In the genomic region with DNA sequence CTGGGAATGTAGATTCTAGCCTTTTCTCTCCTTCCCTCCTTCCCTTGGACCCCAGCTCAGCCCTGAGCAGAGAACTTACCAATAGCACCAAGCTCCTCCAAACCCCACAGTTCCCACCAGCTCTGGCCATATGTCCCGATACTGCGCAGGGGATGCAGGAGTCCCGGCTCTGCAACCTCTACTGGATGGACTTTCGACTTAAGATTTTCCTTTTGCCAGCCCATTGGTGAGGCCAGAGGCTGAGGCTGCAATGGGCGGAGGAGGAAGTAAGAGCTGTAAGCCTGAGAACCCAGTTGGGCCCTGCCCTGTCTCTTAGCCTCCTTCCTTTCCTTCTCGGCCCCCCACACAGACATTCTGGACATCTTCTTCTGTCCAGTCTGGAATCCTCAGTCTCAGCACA, we compare ENCODE assay signal across 33 mouse cellular contexts. TPM values are rescaled to one million over a fixed set of nuclear protein-coding genes. Genes with fewer than 3 reads are reported as not detected.
DNase-seq lines count a peak whose midpoint lies in the region; ATAC-seq lines count a peak whose summit lies in the region.
"Had no signal": no experiment of that assay in that cellular context is flagged by ENCODE, and none has a peak within 500 bp of the region (broad histone marks: within the 10 kb centered on the region; RNA-seq: fewer than 3 reads in every experiment).

No protein-coding gene starts in this region.

- H3K4me2 ChIP-seq in intestine, embryonic 16.5 days (ENCODE audit: low read depth, low read length) = peak overlapping the region; percentile 30
- no peak overlapping the region for H3K4me2 ChIP-seq in stomach, embryonic 16.5 days (ENCODE audit: low read depth, low read length)
- H3K4me2 ChIP-seq in liver, embryonic 11.5 days = no peak overlapping the region
- H3K4me2 ChIP-seq: embryonic facial prominence, embryonic 13.5 days; forebrain, embryonic 12.5 days; forebrain, embryonic 15.5 days; heart, embryonic 12.5 days; heart, embryonic 15.5 days; hindbrain, embryonic 13.5 days had no signal

- H3K4me3 ChIP-seq in intestine, embryonic 16.5 days (ENCODE audit: low read length) = peak overlapping the region; percentile 17
- H3K4me3 ChIP-seq in stomach, embryonic 16.5 days (replicated peaks; ENCODE audit: low read length) = no peak overlapping the region
- H3K4me3 ChIP-seq in liver, embryonic 11.5 days (ENCODE audit: low read depth, low read length) = no peak overlapping the region
- H3K4me3 ChIP-seq: embryonic facial prominence, embryonic 10.5 days; embryonic facial prominence, embryonic 13.5 days; erythroblast, embryonic 14.5 days; forebrain, embryonic 12.5 days; forebrain, embryonic 15.5 days; heart, embryonic 12.5 days; heart, embryonic 15.5 days; hindbrain, embryonic 10.5 days; hindbrain, embryonic 13.5 days had no signal

- H3K27me3 ChIP-seq in intestine, embryonic 16.5 days (replicated peaks; ENCODE audit: control insufficient read depth, insufficient read depth, low read length) = no peaks in the 10 kb centered on the region
- no peaks in the 10 kb centered on the region for H3K27me3 ChIP-seq in stomach, embryonic 16.5 days (ENCODE audit: control insufficient read depth, insufficient read depth, low read length)
- no peaks in the 10 kb centered on the region for H3K27me3 ChIP-seq in liver, embryonic 11.5 days (replicated peaks; ENCODE audit: control insufficient read depth, insufficient read depth, low read length)
- H3K27me3 ChIP-seq: embryonic facial prominence, embryonic 13.5 days; forebrain, embryonic 12.5 days; forebrain, embryonic 15.5 days; heart, embryonic 12.5 days; heart, embryonic 15.5 days; hindbrain, embryonic 13.5 days had no signal

- peak; percentile 82 for ATAC-seq in intestine, embryonic 16.5 days
- ATAC-seq in stomach, embryonic 16.5 days (ENCODE audit: insufficient read depth, low FRiP score) = no peak
- ATAC-seq in liver, embryonic 11.5 days (replicated peaks; ENCODE audit: low FRiP score) = no peak
- ATAC-seq: forebrain, embryonic 15.5 days; hindbrain, embryonic 16.5 days; Patski had no signal

- peak overlapping the region; percentile 77 for H3K27ac ChIP-seq in intestine, embryonic 16.5 days (ENCODE audit: low read length)
- peak overlapping the region; percentile 26; the same call in 1 of the 2 replicates for H3K27ac ChIP-seq in stomach, embryonic 16.5 days (ENCODE audit: low read length)
- no peak overlapping the region for H3K27ac ChIP-seq in liver, embryonic 11.5 days (ENCODE audit: low read depth, low read length)
- H3K27ac ChIP-seq: embryonic facial prominence, embryonic 10.5 days; embryonic facial prominence, embryonic 13.5 days; forebrain, embryonic 12.5 days; forebrain, embryonic 15.5 days; heart, embryonic 15.5 days; hindbrain, embryonic 10.5 days; hindbrain, embryonic 13.5 days had no signal

- peak; percentile 3 to 47 for DNase-seq in spleen, postnatal 4 days (ENCODE audit: low spot score in 2 of 2)
- no peak for DNase-seq in spleen, postnatal 14 days (ENCODE audit: low spot score in 2 of 2)
- no peak for DNase-seq in layer of hippocampus, adult 18-20 months (ENCODE audit: low spot score in 2 of 2)
- DNase-seq in liver, embryonic 11.5 days (ENCODE audit: low spot score) = no peak
- DNase-seq: adrenal gland, adult 2 months; adrenal gland, postnatal 14 days; B cell, adult 2 months; cerebellum, adult 11 months; cerebellum, adult 2 months; cerebellum, adult 9-11 months; cerebellum, postnatal 25 days; embryo, embryonic 11 days; gastrocnemius, postnatal 36 days; heart, postnatal 10 days; heart, postnatal 36 days had no signal

- H3K36me3 ChIP-seq in intestine, embryonic 16.5 days (ENCODE audit: control insufficient read depth, insufficient read depth, low read length) = no peaks in the 10 kb centered on the region
- no peaks in the 10 kb centered on the region for H3K36me3 ChIP-seq in stomach, embryonic 16.5 days (ENCODE audit: control insufficient read depth, insufficient read depth, low read length)
- H3K36me3 ChIP-seq in liver, embryonic 11.5 days (ENCODE audit: control insufficient read depth, insufficient read depth, low read length) = no peaks in the 10 kb centered on the region
- H3K36me3 ChIP-seq: embryonic facial prominence, embryonic 10.5 days; embryonic facial prominence, embryonic 13.5 days; forebrain, embryonic 12.5 days; forebrain, embryonic 15.5 days; G1E; heart, embryonic 12.5 days; heart, embryonic 15.5 days; hindbrain, embryonic 10.5 days; hindbrain, embryonic 13.5 days had no signal

- H3K9ac ChIP-seq in intestine, embryonic 16.5 days (ENCODE audit: low read depth, low read length) = 0 out of 2 replicates have a peak overlapping the region, but pooled peaks have one; percentile 16
- no peak overlapping the region for H3K9ac ChIP-seq in stomach, embryonic 16.5 days (ENCODE audit: low read length)
- H3K9ac ChIP-seq in liver, embryonic 11.5 days (ENCODE audit: low read depth, low read length) = no peak overlapping the region
- H3K9ac ChIP-seq: embryonic facial prominence, embryonic 13.5 days; forebrain, embryonic 12.5 days; forebrain, embryonic 15.5 days; heart, embryonic 12.5 days; heart, embryonic 15.5 days; hindbrain, embryonic 13.5 days had no signal

- 0 out of 2 replicates have a peak, but pooled peaks cover 5% of the 10 kb centered on the region for H3K4me1 ChIP-seq in intestine, embryonic 16.5 days (ENCODE audit: control insufficient read depth, insufficient read depth, low read length)
- no peaks in the 10 kb centered on the region; the same call in 1 of the 2 replicates for H3K4me1 ChIP-seq in stomach, embryonic 16.5 days (ENCODE audit: control insufficient read depth, insufficient read depth, low read length)
- no peaks in the 10 kb centered on the region for H3K4me1 ChIP-seq in liver, embryonic 11.5 days (replicated peaks; ENCODE audit: control insufficient read depth, insufficient read depth, low read length)
- H3K4me1 ChIP-seq: embryonic facial prominence, embryonic 10.5 days; embryonic facial prominence, embryonic 13.5 days; forebrain, embryonic 12.5 days; forebrain, embryonic 15.5 days; heart, embryonic 12.5 days; heart, embryonic 15.5 days; hindbrain, embryonic 10.5 days; hindbrain, embryonic 13.5 days had no signal

- no peaks in the 10 kb centered on the region for H3K9me3 ChIP-seq in intestine, embryonic 16.5 days (ENCODE audit: control insufficient read depth, low read length)
- no peaks in the 10 kb centered on the region for H3K9me3 ChIP-seq in stomach, embryonic 16.5 days (replicated peaks; ENCODE audit: control insufficient read depth, low read length)
- no peaks in the 10 kb centered on the region for H3K9me3 ChIP-seq in liver, embryonic 11.5 days (ENCODE audit: control insufficient read depth, low read length)
- H3K9me3 ChIP-seq: embryonic facial prominence, embryonic 13.5 days; forebrain, embryonic 12.5 days; forebrain, embryonic 15.5 days; G1E; heart, embryonic 15.5 days; hindbrain, embryonic 13.5 days had no signal

- WGBS in intestine, embryonic 16.5 days = 72% methylated on average over 6 of the region's 6 CpGs
- WGBS in stomach, embryonic 16.5 days = 69% methylated on average over 6 of the region's 6 CpGs
- WGBS in liver, embryonic 11.5 days = 77% methylated on average over 6 of the region's 6 CpGs

RNA-seq across cellular contexts. Expression of a gene that starts 0.9 kb away (rescaled TPM):
- polyA plus RNA-seq in intestine, embryonic 16.5 days (2015; fragmentation: Nextera tagmentation; extraction: Ambion mirVana) = 3.0 and 4.7 TPM in 2 replicates
- 0.92 and 1.0 TPM in 2 replicates for polyA plus RNA-seq in stomach, embryonic 16.5 days (2015; fragmentation: Nextera tagmentation; extraction: Ambion mirVana)
- under 1 TPM; 0.38 to 0.50 TPM for total RNA-seq in layer of hippocampus, adult 18-20 months (2021)
- polyA plus RNA-seq in liver, embryonic 11.5 days (2014; fragmentation: Nextera tagmentation; extraction: Ambion mirVana) = not detected in 2 replicates
- total RNA-seq: adrenal gland, adult 2 months; adrenal gland, postnatal 14 days; CH12.LX; common myeloid progenitor, adult 5-6 weeks; gastrocnemius, adult 8-10 months; gastrocnemius, postnatal 36 days; granulocyte monocyte progenitor cell, adult 5-6 weeks; heart, postnatal 10 days; heart, postnatal 36 days had no signal
- polyA plus RNA-seq: adrenal gland, adult 2 months; embryonic facial prominence, embryonic 10.5 days; embryonic facial prominence, embryonic 13.5 days; erythroblast, embryonic 14.5 days; forebrain, embryonic 12.5 days; G1E; heart, embryonic 12.5 days; heart, embryonic 15.5 days; hindbrain, embryonic 10.5 days; Patski had no signal

RNA-seq across cellular contexts. Expression of a gene that starts 28.3 kb away (rescaled TPM):
- 16.3 and 23.2 TPM in 2 replicates for polyA plus RNA-seq in intestine, embryonic 16.5 days (2015; fragmentation: Nextera tagmentation; extraction: Ambion mirVana)
- polyA plus RNA-seq in stomach, embryonic 16.5 days (2015; fragmentation: Nextera tagmentation; extraction: Ambion mirVana) = 2.3 and 3.4 TPM in 2 replicates
- 10 to 100 TPM; 15.1 to 15.9 TPM for total RNA-seq in layer of hippocampus, adult 18-20 months (2021)
- 12.9 and 18.0 TPM in 2 replicates for polyA plus RNA-seq in liver, embryonic 11.5 days (2014; fragmentation: Nextera tagmentation; extraction: Ambion mirVana)

RNA-seq across cellular contexts. Expression of a gene that starts 55.6 kb away (rescaled TPM):
- 5.9 and 6.8 TPM in 2 replicates for polyA plus RNA-seq in intestine, embryonic 16.5 days (2015; fragmentation: Nextera tagmentation; extraction: Ambion mirVana)
- polyA plus RNA-seq in stomach, embryonic 16.5 days (2015; fragmentation: Nextera tagmentation; extraction: Ambion mirVana) = 8.5 TPM in 2 replicates
- 100 to 1,000 TPM; 211 to 233 TPM for total RNA-seq in layer of hippocampus, adult 18-20 months (2021)
- polyA plus RNA-seq in liver, embryonic 11.5 days (2014; fragmentation: Nextera tagmentation; extraction: Ambion mirVana) = 0.73 and 1.2 TPM in 2 replicates
- total RNA-seq: common myeloid progenitor, adult 5-6 weeks; G1E; gastrocnemius, postnatal 36 days; granulocyte monocyte progenitor cell, adult 5-6 weeks had no signal
- polyA plus RNA-seq: G1E had no signal

RNA-seq across cellular contexts. Expression of a gene that starts 55.9 kb away (rescaled TPM):
- 2.6 and 2.9 TPM in 2 replicates for polyA plus RNA-seq in intestine, embryonic 16.5 days (2015; fragmentation: Nextera tagmentation; extraction: Ambion mirVana)
- 2.8 and 3.8 TPM in 2 replicates for polyA plus RNA-seq in stomach, embryonic 16.5 days (2015; fragmentation: Nextera tagmentation; extraction: Ambion mirVana)
- 100 to 1,000 TPM; 127 TPM for total RNA-seq in layer of hippocampus, adult 18-20 months (2021)
- polyA plus RNA-seq in liver, embryonic 11.5 days (2014; fragmentation: Nextera tagmentation; extraction: Ambion mirVana) = 5.6 and 6.6 TPM in 2 replicates

Comparison
In these comparisons a context has a peak if more than half of its experiments do, and no peak if none do; other contexts are left out.
1. DNase-seq: peak in spleen, postnatal 4 days (2 of 2); none in spleen, postnatal 14 days (0 of 2), layer of hippocampus, adult 18-20 months (0 of 2) and liver, embryonic 11.5 days (single experiment).